Mouse (Mus musculus) retina, adult 2 months (tissue): ENCODE measurements at regions not wholly inside any gene's neighbourhood (a gene's known extent, or its start where the extent isn't known, plus 50 kb on each side); places are given as distances from the start of the nearest gene placed in this dataset.
"Not testable (repeated sequence)": the region's sequence is repeated elsewhere in the genome, so short reads cannot be mapped to it uniquely, and the experiment has no call there.

ENCODE experiments used
- DNase-seq: peaks from one replicate; pipeline ENCODE4 v3.0.0-alpha.2; 2012; ENCODE audit warnings: low read depth, low spot score

- DNase-seq = no peak
Measured at GRCm38 (mm10) chr6:22716864-22717557, 158.3 kb upstream of the Ptprz1 start.

DNA sequence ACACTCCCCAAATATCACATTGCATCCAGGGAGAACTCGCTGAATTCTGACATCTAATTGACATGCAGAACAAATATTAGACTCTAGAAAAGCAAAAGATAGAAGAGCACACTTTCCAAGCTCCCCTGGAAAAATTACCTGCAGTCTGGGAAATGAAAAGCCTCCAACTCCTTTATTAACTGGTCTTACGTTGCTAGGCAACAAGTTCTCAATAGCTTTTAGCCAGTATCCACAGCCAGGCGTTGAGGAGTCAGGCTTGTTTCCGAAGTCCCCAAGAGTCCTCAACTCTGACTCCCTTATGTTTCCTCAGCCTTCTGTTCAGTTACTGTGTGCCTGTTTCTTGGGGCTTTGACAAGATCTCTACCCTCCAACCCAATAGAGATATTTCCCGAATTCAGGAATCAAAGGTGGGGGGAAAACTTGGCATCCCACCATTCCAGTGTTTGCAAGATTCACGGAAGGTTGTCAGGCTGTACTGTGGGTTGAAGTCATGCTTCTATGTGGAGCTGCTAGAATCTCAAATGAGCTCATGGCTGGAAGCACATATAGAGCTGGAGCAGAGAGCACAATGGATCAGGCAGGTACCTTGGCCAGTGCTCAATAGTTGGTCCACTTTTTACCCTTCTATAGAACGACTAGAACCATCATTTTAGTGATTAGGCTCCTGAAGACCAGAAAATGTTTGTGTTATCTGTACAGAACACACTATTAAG is 159.0 kb upstream of the Ptprz1 start:
- DNase-seq = no peak

GRCm38 (mm10) chr6:22698187-22698586 is 177.1 kb upstream of the Ptprz1 start:
- no peak for DNase-seq

- no peak for DNase-seq
Measured at GRCm38 (mm10) chr6:22688678-22689126, 186.6 kb upstream of the Ptprz1 start.

GRCm38 (mm10) chr6:22674586-22674929 is 200.7 kb upstream of the Ptprz1 start:
- DNase-seq = no peak

DNA sequence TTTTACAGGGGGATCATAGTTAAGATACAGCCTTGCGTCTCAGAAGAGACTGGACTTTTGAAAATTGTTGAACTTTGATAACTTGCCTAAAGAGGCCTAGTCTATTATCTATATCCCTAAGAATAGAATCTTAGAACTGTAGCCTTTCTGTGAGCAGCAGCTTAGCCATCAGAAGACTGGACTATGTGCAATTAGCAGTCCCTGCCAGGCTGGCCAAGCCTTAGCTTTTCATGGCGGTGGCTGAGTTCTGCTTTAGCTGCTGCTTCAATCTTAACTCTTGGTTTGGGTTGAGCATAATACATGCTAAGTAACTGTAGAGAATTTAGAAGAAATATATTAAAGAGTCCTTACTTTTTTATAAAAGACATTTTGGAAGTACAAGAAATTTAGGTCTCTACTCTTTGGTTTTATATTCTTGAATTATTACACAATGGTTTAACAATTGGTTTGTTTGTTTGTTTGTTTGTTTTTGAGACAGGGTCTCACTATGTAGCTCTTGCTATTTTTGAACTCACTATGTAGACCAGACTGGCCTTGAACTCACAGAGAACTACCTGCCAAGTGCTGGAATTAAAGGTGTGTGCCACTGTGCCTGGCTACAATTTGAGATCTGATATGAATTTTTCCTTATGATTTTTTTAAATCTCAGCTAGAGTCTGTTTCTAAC is 201.2 kb upstream of the Ptprz1 start:
- DNase-seq = no peak

- DNase-seq = no peak
Measured at GRCm38 (mm10) chr6:22671524-22671923, 203.8 kb upstream of the Ptprz1 start.

DNA sequence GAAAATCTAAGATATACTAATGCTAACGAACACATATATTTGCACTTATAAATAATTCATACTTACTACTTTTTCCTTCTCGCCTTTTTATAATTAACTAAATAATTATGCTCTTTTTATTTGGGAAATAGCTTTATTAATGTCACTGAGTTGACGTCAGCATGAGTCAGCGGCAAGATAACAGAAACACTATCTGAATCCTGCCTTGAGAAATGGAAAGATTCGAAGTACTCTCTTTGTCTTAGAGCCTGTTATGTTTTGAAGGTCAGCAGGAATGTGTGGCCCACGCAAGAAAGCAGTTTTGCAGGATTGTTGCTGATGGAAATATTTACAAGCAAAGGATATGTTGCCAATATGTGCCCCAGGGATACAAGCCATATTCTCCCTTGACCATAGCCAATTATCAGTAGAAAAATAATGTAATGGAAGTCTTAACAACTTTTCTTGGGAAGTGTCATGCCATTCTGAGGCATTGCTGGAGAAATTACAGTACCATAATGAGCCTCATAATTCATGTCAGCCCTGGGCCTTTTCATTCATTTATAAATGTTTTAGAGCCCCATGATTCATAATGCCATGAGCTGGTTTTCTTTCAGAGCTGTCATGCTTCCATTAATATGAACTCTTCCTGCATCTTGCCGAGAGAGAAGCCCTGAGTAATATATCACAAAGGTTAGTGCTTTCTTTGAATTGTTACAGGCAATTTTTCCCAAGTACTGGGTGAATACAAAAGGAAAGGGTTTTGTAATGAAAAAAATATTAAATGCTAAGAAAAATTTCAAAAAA is 206.9 kb upstream of the Ptprz1 start:
- no peak for DNase-seq

DNA sequence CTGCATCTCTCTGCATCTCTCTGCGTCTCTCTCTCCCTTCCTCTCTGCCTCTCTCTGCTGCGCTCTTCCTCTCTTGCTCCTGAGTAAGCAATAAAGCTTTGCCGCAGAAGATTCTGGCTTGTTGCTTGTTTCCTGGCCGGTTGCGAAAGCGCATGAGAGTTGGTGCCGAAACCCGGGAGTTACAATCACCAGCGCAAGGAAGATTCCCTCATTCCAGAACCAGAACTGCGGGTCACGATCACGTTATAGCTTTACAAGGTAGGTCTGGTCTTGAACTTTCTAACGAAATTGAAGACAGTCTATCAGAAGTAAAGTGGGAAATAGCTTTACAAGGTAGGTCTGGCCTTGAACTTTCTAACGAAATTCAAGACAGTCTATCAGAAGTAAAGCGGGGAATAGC is 217.9 kb upstream of the Ptprz1 start:
- not testable (repeated sequence) for DNase-seq

- DNase-seq = no peak
Measured at GRCm38 (mm10) chr6:22640100-22640499, 235.2 kb upstream of the Ptprz1 start.

GRCm38 (mm10) chr6:22635141-22635540 is 240.2 kb upstream of the Ptprz1 start:
- DNase-seq = no peak

DNA sequence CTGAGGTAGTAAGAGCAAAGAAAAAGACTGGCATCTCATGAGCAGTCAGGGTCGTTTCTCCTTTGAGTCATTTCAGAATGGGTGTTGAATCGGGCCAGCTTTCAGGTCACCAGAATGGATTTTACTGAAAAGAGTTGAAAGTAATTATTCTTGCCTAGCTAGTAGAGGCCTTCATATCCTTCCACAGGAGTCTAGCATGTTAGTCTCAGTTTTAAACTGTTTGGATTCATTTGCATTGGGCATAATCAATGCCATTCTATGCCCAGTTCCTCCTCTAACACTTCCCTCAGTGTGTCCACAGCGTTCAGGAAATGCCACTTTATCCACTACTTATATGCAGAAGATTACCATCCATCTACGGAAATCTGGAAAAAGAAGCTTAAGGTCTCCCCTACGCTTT is 240.6 kb upstream of the Ptprz1 start:
- DNase-seq = no peak

GRCm38 (mm10) chr6:22591592-22591991 is 235.5 kb upstream of the Fam3c start:
- DNase-seq = no peak

DNA sequence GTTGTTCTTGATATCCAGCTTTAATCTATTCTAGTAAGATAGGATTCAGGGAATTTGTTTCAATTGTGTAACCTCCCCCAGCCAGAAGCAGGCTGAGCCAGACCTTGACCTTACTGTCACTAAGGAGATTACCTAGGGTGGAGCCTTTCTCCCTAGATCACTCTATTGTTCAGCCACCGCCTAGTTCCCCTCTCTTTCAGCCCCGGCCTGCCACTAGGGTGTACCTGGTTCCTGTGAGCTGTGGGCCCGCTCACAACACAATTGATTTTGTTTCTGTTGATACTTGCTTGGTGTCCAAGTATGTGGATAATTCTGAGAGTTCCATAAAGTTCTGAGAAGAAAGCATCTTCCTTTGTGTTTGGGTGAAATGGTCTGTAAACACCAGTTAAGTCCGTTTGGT is 228.8 kb upstream of the Fam3c start:
- DNase-seq = no peak

DNA sequence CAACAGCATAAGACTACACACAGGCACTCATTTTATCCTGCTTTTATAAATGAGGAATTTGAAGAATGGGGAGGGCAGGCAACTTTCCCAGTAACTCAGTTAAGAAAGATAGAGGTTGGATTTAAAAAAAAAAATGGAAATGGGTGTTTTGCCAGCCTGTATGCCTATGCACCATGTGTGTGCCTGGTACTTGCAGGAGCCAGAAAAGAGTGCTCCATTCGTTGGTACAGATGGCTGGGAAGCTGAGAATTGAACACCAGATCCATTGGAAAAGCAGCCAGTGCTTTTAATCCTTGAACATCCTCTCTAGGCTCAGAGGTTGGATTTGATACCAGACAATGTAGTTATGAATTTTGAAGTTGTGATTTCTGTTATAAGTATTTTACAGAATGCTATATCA is 216.9 kb upstream of the Fam3c start:
- DNase-seq = no peak

- no peak for DNase-seq
Measured at GRCm38 (mm10) chr6:22567891-22568290, 211.8 kb upstream of the Fam3c start.

DNA sequence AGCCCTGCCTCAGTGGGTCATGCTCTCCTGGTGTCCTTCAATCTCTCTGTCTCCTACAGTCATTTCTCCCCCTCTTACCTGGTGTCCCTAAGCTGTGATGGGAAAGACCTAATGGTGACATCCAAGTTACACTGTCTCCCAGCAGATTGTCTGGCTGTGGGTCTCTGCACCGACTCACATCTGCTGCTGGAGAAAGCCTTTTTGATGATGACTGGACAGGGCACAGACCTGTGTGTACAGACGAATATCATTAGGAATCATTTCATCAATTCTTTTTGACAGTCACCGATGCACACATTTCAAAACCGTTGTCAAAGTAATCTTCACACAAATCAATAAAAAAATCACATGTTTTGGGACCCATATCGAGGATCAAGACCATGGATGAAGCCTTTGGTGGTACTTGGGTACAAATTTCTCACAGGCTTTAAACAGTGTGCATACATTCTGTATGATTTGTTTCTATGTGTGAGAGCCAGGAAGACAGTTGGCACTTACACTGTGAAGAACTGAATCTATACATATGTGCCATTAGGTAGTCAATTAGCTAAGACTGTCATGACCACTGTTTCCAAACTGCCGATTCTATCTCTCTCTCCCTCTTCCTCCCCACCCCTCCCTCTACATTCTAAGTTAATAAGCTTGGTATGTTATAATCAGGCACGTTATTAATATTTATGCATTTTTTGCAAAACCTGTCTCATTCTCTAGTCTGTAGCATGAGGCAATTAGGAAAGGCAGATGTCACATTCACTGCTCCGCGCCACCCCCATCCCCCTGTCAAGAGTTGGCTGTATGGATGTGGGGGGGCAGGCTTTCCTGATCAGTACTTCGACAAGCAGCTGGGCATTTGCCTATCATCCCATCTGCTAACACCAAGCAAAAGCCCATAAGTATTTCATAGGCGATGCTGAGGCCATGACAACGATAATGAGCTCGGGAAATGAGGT is 192.5 kb upstream of the Fam3c start:
- DNase-seq = no peak

DNA sequence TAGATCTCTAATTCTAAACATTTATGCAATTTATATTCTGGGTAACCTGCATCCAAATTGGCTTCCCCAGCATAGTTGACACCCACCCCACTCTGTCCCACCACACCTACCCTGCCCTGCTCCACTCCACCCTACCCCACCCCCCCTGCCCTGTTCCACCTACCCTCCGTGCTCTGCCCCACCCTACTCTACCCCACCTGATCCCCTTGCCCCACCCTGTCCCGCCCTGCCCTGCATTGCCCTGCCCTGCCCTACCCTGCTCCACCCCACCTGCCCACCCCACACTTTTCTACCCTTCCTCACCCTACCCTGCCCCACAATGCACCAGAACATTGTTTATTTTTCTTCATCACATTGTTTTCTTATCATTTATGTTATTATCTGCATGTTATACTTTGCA is 185.6 kb upstream of the Fam3c start:
- DNase-seq = no peak

DNA sequence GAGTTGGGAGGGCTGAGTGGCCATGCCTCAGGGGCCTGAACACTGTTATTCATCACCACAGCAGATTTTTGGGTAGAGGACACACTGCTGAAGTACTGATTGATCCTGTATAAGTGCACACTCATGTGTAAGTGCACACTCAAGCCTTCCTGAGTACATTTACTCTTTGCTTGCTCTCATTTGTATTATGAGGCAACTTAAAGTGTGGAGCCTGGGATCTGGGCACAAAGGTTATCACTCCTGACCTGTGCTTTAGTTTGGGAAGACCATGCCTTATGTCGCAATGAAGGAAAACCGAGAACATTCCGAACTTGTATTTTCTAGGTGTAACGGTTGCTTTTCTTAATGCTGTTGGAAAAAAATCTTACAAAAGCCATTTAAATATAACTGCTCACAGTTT is 182.2 kb upstream of the Fam3c start:
- DNase-seq = no peak

DNA sequence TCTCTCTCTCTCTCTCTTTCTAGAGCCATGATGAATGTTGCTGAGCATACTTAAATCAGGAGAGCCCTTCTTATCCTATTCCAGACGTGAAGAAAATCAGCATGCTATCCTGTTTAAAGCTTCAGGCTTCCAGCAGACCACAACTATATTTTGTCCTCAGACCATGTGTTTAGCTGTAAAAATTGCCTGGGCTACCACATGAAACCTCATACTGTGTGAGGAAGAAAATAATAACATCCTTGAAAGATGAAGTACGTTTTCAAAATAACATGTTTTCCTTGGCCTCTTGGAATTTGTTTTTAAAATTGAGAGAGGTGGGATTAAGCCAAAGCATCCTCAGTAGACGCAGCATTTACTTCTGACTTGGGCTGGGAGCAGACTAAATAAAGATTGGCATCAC is 168.3 kb upstream of the Fam3c start:
- DNase-seq = no peak
